Mouse (Mus musculus) hindbrain, embryonic 10.5 days (tissue): ENCODE results near the gene Hoxa7. TPM values are rescaled to one million over a fixed set of nuclear protein-coding genes. Genes with fewer than 3 reads are reported as not detected.

ENCODE experiments used
- DNase-seq: peaks from one replicate; pipeline ENCODE4 v3.0.0-alpha.2; 2017; ENCODE audit warnings: low spot score
- H3K27ac ChIP-seq: fragments of 300-500 bp; sonication (generic); 2 replicates; pipeline ENCODE4 v1.5.1; 2016; ENCODE audit warnings: mild to moderate bottlenecking, moderate library complexity
- H3K27me3 ChIP-seq: fragments of 300-500 bp; sonication (generic); 2 replicates; pipeline ENCODE4 v1.6.1; 2016; ENCODE audit warnings: mild to moderate bottlenecking; ENCODE audit not compliant: poor library complexity, insufficient read depth, severe bottlenecking
- H3K36me3 ChIP-seq: fragments of 300-500 bp; sonication (generic); 2 replicates; pipeline ENCODE4 v1.6.1; 2016; ENCODE audit warnings: mild to moderate bottlenecking, moderate library complexity
- H3K4me1 ChIP-seq: fragments of 300-500 bp; sonication (generic); replicated peaks from 2 replicates; pipeline ENCODE4 v1.6.1; 2016; ENCODE audit warnings: mild to moderate bottlenecking
- H3K4me3 ChIP-seq: fragments of 300-500 bp; sonication (generic); 2 replicates; pipeline ENCODE4 v1.5.1; 2016; ENCODE audit warnings: mild to moderate bottlenecking, moderate library complexity
- H3K9me3 ChIP-seq: fragments of 300-500 bp; sonication (generic); 2 replicates; pipeline ENCODE4 v1.6.1; 2016; ENCODE audit warnings: mild to moderate bottlenecking, moderate library complexity
- WGBS: fragments of 180-500 bp; shearing (Covaris S2); methylation state at CpG from one replicate; pipeline ENCODE4 v1.1.7; 2016; 5-methylcytosine and 5-hydroxymethylcytosine counted together
- polyA plus RNA-seq: library from polyadenylated mRNA; unstranded; fragments of >200 nt; fragmentation: Nextera tagmentation; extraction: Ambion mirVana; gene quantifications from 2 replicates; pipeline ENCODE4 v1.2.1, GENCODE M21; 2016

The Hoxa7 gene
- polyA plus RNA-seq, 1 experiment from 2014 or later = not detected

DNA sequence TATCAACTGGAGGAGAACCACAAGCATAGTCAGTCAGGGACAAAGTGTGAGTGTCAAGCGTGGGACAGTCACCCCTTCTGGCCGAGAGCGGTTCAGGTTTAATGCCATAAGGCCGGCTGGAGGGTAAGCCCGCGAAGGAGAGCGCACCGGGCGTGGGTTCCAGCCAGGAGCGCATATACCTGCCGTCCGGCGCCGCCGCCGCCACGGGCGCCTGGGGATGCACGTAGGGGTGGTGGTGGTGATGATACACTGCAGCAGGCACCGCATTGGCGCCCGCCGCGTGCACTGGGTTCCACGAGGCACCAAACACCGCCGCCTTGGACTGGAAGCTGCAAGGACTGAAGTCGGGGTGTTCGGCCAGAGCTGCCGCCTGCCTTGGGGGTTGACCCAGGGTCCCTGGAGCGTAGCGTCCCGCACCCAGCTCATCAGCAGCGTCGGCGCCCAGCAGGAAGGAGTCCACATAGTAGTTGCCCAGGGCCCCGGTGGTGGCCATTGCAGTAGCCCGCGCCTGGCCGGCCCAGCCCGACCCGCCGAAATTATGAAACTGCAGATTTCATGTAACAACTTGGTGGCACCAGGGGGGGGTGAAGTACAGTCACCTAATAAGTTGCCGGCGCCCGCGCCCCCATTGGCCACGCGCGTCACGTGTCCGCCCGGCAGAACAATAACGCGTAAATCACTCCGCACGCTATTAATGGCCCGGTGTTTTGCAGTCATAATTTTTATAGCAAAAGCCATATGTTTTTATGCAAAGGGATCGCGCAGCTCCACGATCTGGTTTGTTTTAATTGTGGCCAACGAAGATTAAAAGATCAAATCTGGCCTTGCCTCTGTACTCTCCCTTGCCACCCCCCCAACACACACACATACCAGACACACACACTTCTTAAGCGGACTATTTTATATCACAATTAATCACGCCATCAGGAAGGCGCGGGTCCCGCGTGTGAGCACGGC lies 4.2 kb upstream of the Hoxa7 start:
- WGBS = 3% methylated on average over 69 of the region's 69 CpGs
- no peak for DNase-seq
- peaks cover 100% of the 10 kb centered on the region for H3K27me3 ChIP-seq
- peaks cover 16% of the 10 kb centered on the region for H3K4me1 ChIP-seq
- no peaks in the 10 kb centered on the region for H3K9me3 ChIP-seq
- H3K27ac ChIP-seq = no peak overlapping the region
- no peak overlapping the region for H3K4me3 ChIP-seq
- H3K36me3 ChIP-seq = no peaks in the 10 kb centered on the region

DNA sequence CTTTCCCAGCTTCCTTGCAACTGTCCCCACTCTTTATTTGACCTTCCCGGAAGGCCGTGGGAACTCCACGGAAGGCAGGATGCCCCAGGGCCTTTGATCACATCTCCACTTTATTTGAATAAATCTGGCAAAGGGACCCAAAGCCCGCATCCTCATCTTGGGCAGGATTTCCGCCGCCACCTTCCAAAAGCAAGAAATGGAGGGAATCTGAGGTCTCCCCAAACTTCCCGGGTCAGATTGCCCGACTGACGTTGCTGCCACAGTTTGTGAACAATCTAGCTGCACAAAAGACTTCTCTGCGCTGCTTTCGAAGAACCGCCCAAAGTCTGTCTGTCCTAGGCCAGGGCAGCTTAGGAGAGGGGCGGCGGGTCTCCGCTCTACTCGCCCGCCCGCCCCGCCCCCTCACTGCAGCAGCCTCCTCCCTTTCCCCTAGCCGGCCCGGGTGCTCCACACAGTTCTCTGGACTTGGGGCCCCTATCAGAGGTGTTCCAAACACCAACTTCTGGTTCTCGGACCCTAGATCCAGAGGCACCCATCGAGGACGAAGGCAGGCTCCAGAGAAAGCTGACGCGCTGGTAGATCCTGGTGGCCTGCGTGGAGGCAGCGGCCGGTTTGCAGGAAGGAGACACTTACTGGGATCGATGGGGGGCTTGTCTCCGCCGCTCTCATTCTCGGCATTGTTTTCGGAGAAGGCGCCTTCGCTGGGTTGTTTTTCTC lies 3.4 kb upstream of the Hoxa7 start:
- DNase-seq = no peak
- peaks cover 16% of the 10 kb centered on the region for H3K4me1 ChIP-seq

GRCm38 (mm10) chr6:52223939-52224760 lies 2.5 kb upstream of the Hoxa7 start:
- 2% methylated on average over 24 of the region's 24 CpGs for WGBS
- Histone ChIP-seq H3K9me3 (no peaks in the 10 kb centered on the region), H3K4me3 (no peak overlapping the region), H3K4me1 (peaks cover 16% of the 10 kb centered on the region), H3K27me3 (peaks cover 100% of the 10 kb centered on the region), H3K36me3 (no peaks in the 10 kb centered on the region), H3K27ac (no peak overlapping the region)
- no peak for DNase-seq

More for the DNA sequence above, 3.4 kb upstream of the Hoxa7 start:
- H3K4me3 ChIP-seq = no peak overlapping the region
- H3K27me3 ChIP-seq = peaks cover 100% of the 10 kb centered on the region
- H3K27ac ChIP-seq = no peak overlapping the region
- no peaks in the 10 kb centered on the region for H3K36me3 ChIP-seq
- 2% methylated on average over 36 of the region's 36 CpGs for WGBS
- H3K9me3 ChIP-seq = no peaks in the 10 kb centered on the region

DNA sequence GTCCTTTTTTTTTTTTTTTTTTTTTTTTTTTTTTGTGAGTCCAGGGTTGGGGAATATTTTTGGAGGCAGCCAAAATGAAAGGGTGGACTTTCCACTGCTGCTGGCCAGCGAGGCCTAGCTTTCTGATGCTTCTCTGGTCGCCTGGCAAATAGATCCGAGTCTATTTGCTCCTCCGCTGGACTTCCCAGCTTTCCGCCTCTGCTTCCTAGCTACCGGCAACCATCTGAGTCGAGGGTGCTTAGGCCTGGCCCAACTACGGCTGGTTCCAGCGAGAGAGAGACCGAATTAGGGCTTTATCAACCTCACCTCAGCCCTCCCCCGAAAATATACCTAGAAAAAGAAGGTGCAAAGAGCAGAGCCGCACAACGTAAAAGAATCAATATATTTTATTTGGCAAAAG lies 1.1 kb upstream of the Hoxa7 start:
- WGBS = 8% methylated on average over 13 of the region's 13 CpGs
- peaks cover 16% of the 10 kb centered on the region for H3K4me1 ChIP-seq
- no peak overlapping the region for H3K27ac ChIP-seq
- H3K36me3 ChIP-seq = no peaks in the 10 kb centered on the region
- H3K9me3 ChIP-seq = no peaks in the 10 kb centered on the region
- no peak for DNase-seq
- no peak overlapping the region for H3K4me3 ChIP-seq
- H3K27me3 ChIP-seq = peaks cover 100% of the 10 kb centered on the region

DNA sequence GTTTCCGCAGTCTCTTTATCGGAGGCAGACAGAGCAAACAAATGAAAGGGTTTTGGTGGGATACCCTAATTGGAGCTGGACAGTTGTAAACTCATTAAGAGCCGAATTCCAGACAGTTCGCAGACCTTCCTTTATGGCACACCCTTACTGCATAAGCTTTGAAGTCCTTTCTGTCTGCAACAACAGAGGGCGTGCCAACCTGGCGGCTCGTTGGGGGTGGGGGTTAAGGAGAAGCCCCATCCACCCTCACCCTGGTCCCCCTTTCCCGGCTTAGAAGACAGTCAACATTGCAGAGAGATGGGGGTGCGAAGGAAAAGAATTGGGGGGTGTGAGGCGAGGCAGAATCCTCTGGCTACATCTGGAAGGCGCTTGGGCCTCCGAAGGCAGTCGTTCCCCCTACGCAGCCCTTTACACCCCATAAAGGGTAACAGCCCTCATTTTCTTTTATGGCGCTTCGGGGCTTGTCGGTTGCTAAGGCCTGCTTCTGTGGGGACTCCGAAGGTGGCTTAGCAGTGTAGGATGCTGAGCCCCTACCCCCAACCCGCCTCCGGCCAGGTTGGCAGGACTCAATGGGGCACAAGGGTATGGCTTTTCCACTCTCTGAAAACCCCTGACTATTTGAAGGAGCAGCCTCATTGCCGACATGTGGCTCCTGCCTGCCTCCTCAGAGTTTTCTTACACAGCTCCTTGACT lies 485 bp upstream of the Hoxa7 start:
- Histone ChIP-seq H3K27me3 (peaks cover 100% of the 10 kb centered on the region), H3K9me3 (no peaks in the 10 kb centered on the region), H3K4me1 (peaks cover 22% of the 10 kb centered on the region), H3K36me3 (no peaks in the 10 kb centered on the region), H3K4me3 (peak overlapping the region; percentile 53), H3K27ac (no peak overlapping the region)
- WGBS = 7% methylated on average over 21 of the region's 21 CpGs
- DNase-seq = no peak

- Histone ChIP-seq H3K4me1 (peaks cover 25% of the 10 kb centered on the region), H3K36me3 (no peaks in the 10 kb centered on the region), H3K4me3 (peak overlapping the region; percentile 53), H3K27me3 (peaks cover 100% of the 10 kb centered on the region), H3K9me3 (no peaks in the 10 kb centered on the region), H3K27ac (no peak overlapping the region)
- WGBS = 7% methylated on average over 12 of the region's 12 CpGs
- DNase-seq = no peak
These were observed 766 bp downstream of the Hoxa7 start for GRCm38 (mm10) chr6:52220865-52221310.

DNA sequence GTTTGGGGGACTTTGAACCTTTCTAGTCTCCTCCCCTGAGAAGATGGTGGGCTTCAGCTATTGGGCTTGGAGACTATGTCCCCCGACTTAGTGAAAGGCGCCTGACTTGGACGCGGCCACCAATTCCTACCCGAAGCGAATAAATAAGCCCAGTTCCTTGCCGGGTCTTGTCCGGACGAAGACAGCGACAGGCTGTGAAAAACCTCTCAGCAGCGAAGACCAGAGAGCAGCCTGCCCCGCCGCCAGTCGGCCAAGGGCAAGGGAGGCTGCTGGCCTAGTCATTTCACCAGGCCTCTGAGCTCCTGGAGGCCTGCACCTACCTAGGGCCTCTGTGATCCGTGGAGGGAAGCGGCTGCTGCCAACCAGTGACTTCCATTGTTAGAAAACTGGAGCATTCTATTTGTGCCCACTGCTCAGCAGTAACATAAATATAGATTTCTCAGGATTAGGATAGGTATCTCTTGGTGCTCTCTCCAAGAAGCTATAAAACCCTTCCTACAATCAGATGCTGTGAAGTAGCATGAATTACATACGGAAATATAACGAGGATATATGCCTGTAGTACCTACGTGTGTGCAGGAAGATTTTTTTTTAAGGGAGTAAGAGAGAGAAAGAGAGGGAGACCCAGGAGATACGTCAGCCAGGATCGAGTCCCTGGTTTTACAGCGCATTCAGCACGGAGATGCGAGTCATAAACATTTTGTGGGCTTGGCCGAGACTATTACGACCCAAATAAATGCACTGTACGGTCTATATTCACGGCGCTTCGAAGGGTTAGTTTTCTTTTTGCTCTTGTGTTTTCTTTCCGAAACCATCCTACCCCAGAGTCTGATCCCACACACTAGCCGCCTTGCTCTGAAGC lies 1.4 kb downstream of the Hoxa7 start:
- no peaks in the 10 kb centered on the region for H3K9me3 ChIP-seq
- peak; percentile 67 for DNase-seq

DNA sequence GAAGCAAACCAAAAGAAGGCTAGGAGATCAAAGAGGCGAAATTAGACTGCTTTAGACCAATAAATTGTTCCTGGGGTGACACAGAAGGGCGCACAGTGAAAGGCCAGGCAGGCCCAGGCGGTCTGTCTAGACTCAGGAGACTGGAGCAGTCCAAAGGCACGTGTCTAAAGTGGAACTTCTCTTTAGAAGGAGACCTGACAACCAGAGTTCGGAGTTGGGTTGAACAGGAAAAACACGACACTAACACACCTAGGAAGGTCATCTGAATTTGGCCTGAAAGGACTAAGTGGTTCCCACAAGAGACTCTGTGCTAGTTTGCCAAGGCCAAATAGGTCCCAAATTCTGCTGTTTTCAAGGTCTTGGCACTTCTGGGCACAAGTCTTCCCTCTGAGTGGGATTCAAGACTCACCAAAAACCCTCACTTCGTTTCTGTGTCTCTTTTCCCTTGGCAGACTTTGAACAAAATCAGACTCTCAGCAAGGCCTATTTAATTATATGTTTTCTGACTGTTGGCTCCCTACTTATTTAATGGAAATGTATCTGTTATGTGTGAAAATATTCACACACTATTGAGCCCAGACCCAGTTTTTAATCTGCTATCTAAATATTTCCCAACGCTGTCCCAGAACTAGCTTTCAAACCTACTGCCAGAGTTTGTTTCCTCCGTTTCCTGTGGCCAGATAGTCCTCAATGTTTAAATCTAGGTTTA lies 2.3 kb downstream of the Hoxa7 start:
- Histone ChIP-seq H3K9me3 (no peaks in the 10 kb centered on the region), H3K36me3 (no peaks in the 10 kb centered on the region), H3K4me3 (no peak overlapping the region), H3K4me1 (peaks cover 22% of the 10 kb centered on the region), H3K27ac (no peak overlapping the region), H3K27me3 (peaks cover 100% of the 10 kb centered on the region)
- 21% methylated on average over 9 of the region's 9 CpGs for WGBS
- no peak for DNase-seq

More for the DNA sequence above, 1.4 kb downstream of the Hoxa7 start:
- Histone ChIP-seq H3K36me3 (no peaks in the 10 kb centered on the region), H3K4me3 (no peak overlapping the region), H3K27ac (no peak overlapping the region), H3K27me3 (peaks cover 100% of the 10 kb centered on the region), H3K4me1 (peaks cover 22% of the 10 kb centered on the region)
- WGBS = 11% methylated on average over 32 of the region's 32 CpGs

DNA sequence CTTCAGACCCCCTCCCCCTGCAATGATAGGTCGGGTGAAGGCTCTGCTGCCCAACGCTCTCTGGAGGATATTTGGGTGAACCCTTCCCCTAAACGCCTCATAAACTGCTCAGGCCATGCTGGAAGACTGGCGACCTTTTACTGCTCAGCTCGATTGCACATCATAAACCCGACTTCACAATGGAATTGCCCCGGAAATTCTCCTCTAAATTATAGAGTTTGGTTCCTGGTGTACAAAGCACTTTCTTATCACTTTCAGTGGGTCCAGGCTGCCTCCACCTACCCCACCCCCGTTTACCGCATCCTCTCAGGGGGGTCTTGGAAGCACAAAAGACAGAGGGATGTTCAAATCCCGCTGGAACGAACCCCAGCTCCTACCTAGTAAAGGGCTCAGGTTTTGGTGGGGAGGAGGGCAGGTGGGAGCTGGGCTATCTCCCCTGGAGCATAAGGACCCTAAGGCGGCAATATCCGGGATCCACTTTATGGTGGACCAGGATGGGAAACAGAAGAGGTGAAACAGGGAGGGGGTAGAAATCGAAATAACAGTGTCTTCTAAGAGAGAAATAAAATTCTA lies 2.9 kb downstream of the Hoxa7 start:
- H3K27ac ChIP-seq = no peak overlapping the region
- DNase-seq = no peak
- no peak overlapping the region for H3K4me3 ChIP-seq
- 11% methylated on average over 14 of the region's 14 CpGs for WGBS
- H3K4me1 ChIP-seq = peaks cover 22% of the 10 kb centered on the region
- H3K27me3 ChIP-seq = peaks cover 100% of the 10 kb centered on the region
- H3K9me3 ChIP-seq = no peaks in the 10 kb centered on the region
- H3K36me3 ChIP-seq = no peaks in the 10 kb centered on the region

DNA sequence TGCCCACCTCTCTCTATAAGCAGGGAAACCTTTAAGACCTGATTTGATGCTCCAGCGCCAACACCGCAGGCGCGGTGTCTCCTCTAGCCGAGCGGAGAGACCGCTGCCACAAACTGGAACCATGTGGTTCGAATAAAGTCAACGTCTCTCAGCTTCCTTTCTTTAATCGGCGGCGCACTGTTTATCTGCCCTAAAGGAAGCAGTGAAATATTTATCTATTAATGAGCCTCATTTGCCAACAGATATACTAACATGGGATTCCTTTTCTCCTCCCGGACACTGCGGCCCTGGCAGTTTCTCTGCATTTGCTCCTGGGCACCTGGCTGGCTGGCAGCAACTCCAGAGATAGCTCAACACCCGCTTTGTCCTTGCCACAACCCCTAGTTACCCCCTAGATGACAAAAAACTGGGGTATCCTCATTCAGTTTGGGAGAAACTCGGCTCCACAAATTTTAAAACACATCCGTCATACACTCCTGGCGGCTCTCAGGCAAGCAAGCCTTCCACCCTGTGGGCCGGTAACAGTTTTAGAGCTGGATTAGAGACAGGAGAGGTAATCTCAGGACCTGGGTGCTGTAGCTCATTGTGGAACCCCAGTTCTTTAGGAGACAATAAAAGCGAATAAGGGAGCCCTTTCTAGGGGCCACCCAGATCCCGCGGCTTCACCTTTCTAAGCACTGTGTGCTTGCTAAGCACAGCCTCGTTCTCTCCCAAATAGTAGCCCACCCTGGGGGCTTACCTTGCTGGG lies 3.6 kb downstream of the Hoxa7 start:
- Histone ChIP-seq H3K36me3 (no peaks in the 10 kb centered on the region), H3K4me3 (peak overlapping the region; percentile 45; the same call in 1 of the 2 replicates), H3K27ac (no peak overlapping the region), H3K4me1 (peaks cover 22% of the 10 kb centered on the region), H3K9me3 (no peaks in the 10 kb centered on the region), H3K27me3 (peaks cover 100% of the 10 kb centered on the region)
- WGBS = 4% methylated on average over 23 of the region's 23 CpGs
- DNase-seq = no peak
